Mouse (Mus musculus) G1E (cell line): ENCODE measurements around the gene Sgms1.

Source experiments
- CTCF ChIP-seq: IDR thresholded peaks from 2 replicates; pipeline ENCODE4 v1.5.1; 2012; ENCODE audit warnings: low read depth, low read length, inconsistent platforms, mixed read lengths
- GATA1 ChIP-seq: IDR thresholded peaks from 2 replicates; pipeline ENCODE4 v1.6.1; 2012; ENCODE audit warnings: borderline replicate concordance, low read length, inconsistent platforms, mixed read lengths
- POLR2AphosphoS5 ChIP-seq: IDR thresholded peaks from 2 replicates; pipeline ENCODE4 v1.6.1; 2012; ENCODE audit warnings: low read depth, low read length, inconsistent platforms; ENCODE audit not compliant: insufficient replicate concordance
- TAL1 ChIP-seq: conservative IDR thresholded peaks from 2 replicates; pipeline ENCODE4 v1.6.1; 2012; ENCODE audit warnings: low read depth, low read length, inconsistent platforms, mixed read lengths

DNA sequence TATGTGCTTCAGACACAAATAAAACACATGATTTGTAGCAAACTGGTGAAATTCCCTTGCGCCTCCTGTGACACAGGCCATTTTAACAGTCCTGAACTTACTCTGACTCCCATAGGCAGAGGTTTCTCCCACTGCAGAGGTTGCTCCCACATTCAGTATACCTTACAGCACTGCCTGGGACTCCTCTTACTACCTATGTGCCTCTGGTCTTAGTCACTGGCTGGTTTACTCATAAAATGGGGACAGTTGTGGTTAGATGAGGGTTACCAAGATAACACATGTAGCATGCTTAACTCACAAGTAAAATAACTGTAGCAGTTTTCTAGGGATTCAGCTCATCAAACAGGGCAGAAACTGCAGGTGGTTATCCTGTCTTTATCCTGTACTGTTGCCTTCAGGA lies 268.7 kb downstream of the Sgms1 start:
- no peak for TF ChIP-seq TAL1
- no peak for TF ChIP-seq CTCF
- TF ChIP-seq POLR2AphosphoS5: no peak
- TF ChIP-seq GATA1: no peak
